Mouse (Mus musculus) frontal cortex, postnatal 14 days (tissue): ENCODE results near the gene Gm17402.

ENCODE experiments used
- DNase-seq, 2 experiments: peaks; one replicate each; pipeline ENCODE4 v3.0.0; 2022; ENCODE audit warnings: low spot score in 2 of 2

The Gm17402 gene

GRCm38 (mm10) chr3:67375063-67375462 lies at the start of gene Gm17402:
Gm17402 (minus strand) TSS chr3:67375163.
- no peak for DNase-seq

GRCm38 (mm10) chr3:67378215-67378614 lies 3.3 kb upstream of the Gm17402 start:
- DNase-seq = no peak

GRCm38 (mm10) chr3:67374360-67374778 lies 594 bp downstream of the Gm17402 start:
- DNase-seq = no peak

GRCm38 (mm10) chr3:67373872-67374271 lies 1.1 kb downstream of the Gm17402 start, which contains the start of gene Mlf1:
Mlf1 (plus strand) TSS chr3:67374097.
- DNase-seq = peak; percentile 86 to 91

- no peak for DNase-seq
Measured at GRCm38 (mm10) chr3:67372781-67373180, 2.2 kb downstream of the Gm17402 start.

GRCm38 (mm10) chr3:67372194-67372593 lies 2.8 kb downstream of the Gm17402 start:
- no peak for DNase-seq

- no peak for DNase-seq
Measured at GRCm38 (mm10) chr3:67369407-67370079, 5.4 kb downstream of the Gm17402 start.

GRCm38 (mm10) chr3:67367481-67367880 lies 7.5 kb downstream of the Gm17402 start:
- DNase-seq = no peak

GRCm38 (mm10) chr3:67366087-67366892 lies 8.7 kb downstream of the Gm17402 start:
- no peak for DNase-seq

GRCm38 (mm10) chr3:67358376-67358775 lies 16.6 kb downstream of the Gm17402 start:
- no peak for DNase-seq

- no peak for DNase-seq
Measured at GRCm38 (mm10) chr3:67352763-67353149, 22.2 kb downstream of the Gm17402 start.

GRCm38 (mm10) chr3:67352128-67352762 lies 22.7 kb downstream of the Gm17402 start:
- DNase-seq = peak in 1 of 2 experiments; percentile 38

GRCm38 (mm10) chr3:67351406-67352127 lies 23.4 kb downstream of the Gm17402 start:
- no peak for DNase-seq

GRCm38 (mm10) chr3:67346674-67347073 lies 28.3 kb downstream of the Gm17402 start:
- DNase-seq = no peak

- DNase-seq = peak; percentile 24 to 58
Measured at GRCm38 (mm10) chr3:67344599-67344998, 30.4 kb downstream of the Gm17402 start.

GRCm38 (mm10) chr3:67343004-67343662 lies 31.8 kb downstream of the Gm17402 start:
- no peak for DNase-seq

GRCm38 (mm10) chr3:67340921-67341320 lies 34.0 kb downstream of the Gm17402 start:
- no peak for DNase-seq

- DNase-seq = no peak
Measured at GRCm38 (mm10) chr3:67339558-67339957, 35.4 kb downstream of the Gm17402 start.

- DNase-seq = no peak
Measured at GRCm38 (mm10) chr3:67322422-67322821, 52.5 kb downstream of the Gm17402 start.
